Mouse (Mus musculus): ENCODE data around the gene Me3. TPM values are rescaled to one million over a fixed set of nuclear protein-coding genes. Genes with fewer than 3 reads are reported as not detected.

Gene Me3
- polyA plus RNA-seq (2015; fragmentation: Nextera tagmentation; extraction: Ambion mirVana) = 5.7 and 7.5 TPM in 2 replicates

DNA sequence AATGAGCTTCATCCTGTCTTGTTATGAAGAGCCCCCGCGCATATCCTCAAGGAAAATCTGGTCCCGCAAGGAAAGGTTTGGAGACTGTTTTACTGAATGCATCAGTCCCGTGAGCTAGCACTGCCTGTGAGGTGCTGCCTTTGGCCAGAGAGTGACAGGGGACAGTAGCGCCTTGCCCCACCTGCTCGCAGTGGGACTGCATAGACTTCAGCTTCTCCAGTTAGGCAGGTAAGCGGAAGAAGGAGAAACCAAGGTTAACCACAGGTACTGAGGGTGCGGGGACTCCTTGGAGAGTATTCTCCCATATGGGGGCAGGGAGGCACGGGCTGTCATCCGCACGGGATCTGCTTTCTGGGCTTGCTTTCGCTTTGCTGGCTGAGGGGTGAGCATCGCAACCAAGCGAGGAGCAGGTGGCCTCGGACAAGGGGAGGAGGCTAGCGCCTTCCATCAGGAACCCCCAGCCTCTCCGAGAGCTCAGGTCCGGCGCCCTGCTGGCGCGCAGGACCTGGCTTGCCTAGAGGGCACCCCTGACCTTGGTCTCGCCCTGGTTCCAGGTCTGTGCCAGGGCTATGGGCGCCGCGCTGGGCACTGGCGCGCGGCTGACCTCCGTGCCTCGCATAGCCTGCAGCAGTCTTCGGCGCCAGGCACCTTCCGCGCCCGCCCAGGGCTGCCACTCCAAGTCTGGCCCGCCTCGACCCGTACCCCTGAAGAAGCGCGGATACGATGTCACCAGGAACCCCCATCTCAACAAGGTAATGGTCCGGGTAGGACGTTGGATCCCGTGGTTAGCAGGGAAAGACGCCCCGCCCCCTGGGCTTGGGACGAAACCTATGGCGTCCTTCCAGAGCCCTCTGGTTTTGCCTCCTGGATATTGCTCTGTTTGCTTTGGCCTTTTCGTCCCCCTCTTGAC lies at the start of gene Me3:
Gene Me3 (plus strand): TSS at position 51 of the 910 bp plus-strand sequence.
- ATAC-seq (replicated peaks; ENCODE audit: insufficient number of reproducible peaks, insufficient read depth, low FRiP score, low read depth) = peak; percentile 76

DNA sequence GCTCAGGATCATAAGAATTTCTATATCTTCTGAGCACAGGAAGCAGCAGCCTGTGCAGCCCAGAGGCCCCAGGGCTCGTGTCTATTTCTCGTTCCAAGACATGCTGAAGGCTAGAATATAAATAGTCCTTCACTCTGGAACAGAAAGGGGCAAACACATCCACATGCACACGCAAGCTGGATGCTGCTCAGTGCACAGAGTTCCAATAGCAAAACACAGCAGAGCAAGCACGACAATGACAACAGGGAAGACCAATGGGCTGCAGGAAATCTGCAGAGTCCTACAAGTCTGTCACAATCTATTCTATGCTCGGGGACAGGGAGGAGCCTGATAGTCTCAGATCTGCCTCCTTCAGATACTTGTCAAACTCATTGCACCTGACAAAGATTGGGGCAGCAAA lies 42.2 kb upstream of the Me3 start:
- Histone ChIP-seq H3K27ac (no peak overlapping the region), H3K4me3 (no peak overlapping the region), H3K27me3 (no peaks in the 10 kb centered on the region), H3K9me3 (replicated peaks) (no peaks in the 10 kb centered on the region), H3K4me1 (replicated peaks) (peaks cover 6% of the 10 kb centered on the region), H3K4me2 (no peak overlapping the region), H3K9ac (no peak overlapping the region), H3K36me3 (no peaks in the 10 kb centered on the region)
- WGBS = 43% methylated on average over 5 of the region's 5 CpGs
- 0 out of 2 replicates have a peak, but pooled peaks have one; percentile 27 for ATAC-seq (replicated peaks; ENCODE audit: insufficient number of reproducible peaks, insufficient read depth, low FRiP score, low read depth)

More for the DNA sequence above, at the start of gene Me3:
- peak within 1 kb of the TSS; percentile 84 for H3K9ac ChIP-seq
- H3K4me1 ChIP-seq (replicated peaks) = peaks cover 2% of the 10 kb centered on the region; the same call in 1 of the 2 replicates
- 5% methylated on average over 49 of the region's 49 CpGs for WGBS
- H3K4me2 ChIP-seq = peak within 1 kb of the TSS; percentile 97
- H3K9me3 ChIP-seq (replicated peaks) = no peaks in the 10 kb centered on the region
- peak within 1 kb of the TSS; percentile 37; the same call in 1 of the 2 replicates for H3K27ac ChIP-seq
- H3K4me3 ChIP-seq = peak within 1 kb of the TSS; percentile 77
- 0 out of 2 replicates have a peak, but pooled peaks cover 5% of the 10 kb centered on the region for H3K27me3 ChIP-seq
- H3K36me3 ChIP-seq = no peaks in the 10 kb centered on the region

DNA sequence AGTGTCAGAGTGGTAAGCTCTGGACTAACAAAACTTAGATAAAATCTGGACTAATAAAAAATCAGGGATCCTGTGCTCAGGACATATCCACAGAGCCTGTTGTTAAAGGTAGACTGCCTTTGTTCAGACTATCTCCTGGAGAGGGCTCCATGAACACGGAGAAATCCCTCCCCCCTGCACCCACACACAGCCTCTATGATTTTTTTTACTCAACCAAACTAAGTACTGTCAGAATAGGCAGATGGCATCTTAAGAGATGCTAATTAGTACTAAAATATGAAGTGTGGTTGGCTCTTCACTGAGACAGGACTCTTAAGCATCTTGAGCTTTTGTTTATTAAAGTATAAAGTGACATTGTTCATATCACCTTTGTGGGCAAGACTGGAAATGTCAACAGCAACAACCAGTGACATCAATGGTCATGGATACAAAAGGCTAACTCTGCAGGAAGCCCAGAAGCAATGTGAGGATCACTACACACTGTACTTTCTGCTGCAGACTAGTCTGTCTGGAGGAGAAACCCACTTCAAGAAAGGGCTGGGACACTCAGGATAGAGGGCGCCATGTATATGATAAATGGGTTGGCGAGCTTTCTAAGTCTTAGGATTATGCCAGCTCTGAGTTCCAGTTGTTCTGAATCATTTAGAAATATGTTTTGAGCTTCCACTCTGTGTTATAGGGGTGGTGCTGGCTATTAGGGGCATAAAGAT lies 41.5 kb upstream of the Me3 start:
- H3K4me1 ChIP-seq (replicated peaks) = peaks cover 6% of the 10 kb centered on the region
- H3K27me3 ChIP-seq = no peaks in the 10 kb centered on the region
- H3K4me3 ChIP-seq = no peak overlapping the region
- no peaks in the 10 kb centered on the region for H3K36me3 ChIP-seq
- no peak for ATAC-seq (replicated peaks; ENCODE audit: insufficient number of reproducible peaks, insufficient read depth, low FRiP score, low read depth)
- no peak overlapping the region for H3K9ac ChIP-seq
- H3K4me2 ChIP-seq = no peak overlapping the region
- H3K9me3 ChIP-seq (replicated peaks) = no peaks in the 10 kb centered on the region
- WGBS = 76% methylated on average over 3 of the region's 3 CpGs
- no peak overlapping the region for H3K27ac ChIP-seq

- 85% methylated on average over 2 of the region's 2 CpGs for WGBS
- no peak for ATAC-seq (replicated peaks; ENCODE audit: insufficient number of reproducible peaks, insufficient read depth, low FRiP score, low read depth)
- no peaks in the 10 kb centered on the region for H3K36me3 ChIP-seq
- no peaks in the 10 kb centered on the region for H3K27me3 ChIP-seq
- no peak overlapping the region for H3K4me2 ChIP-seq
- no peak overlapping the region for H3K27ac ChIP-seq
- no peak overlapping the region for H3K4me3 ChIP-seq
- no peaks in the 10 kb centered on the region for H3K9me3 ChIP-seq (replicated peaks)
- H3K9ac ChIP-seq = no peak overlapping the region
- H3K4me1 ChIP-seq (replicated peaks) = no peaks in the 10 kb centered on the region
Observed at GRCm38 (mm10) chr7:89595813-89596212, 36.4 kb upstream of the Me3 start.

DNA sequence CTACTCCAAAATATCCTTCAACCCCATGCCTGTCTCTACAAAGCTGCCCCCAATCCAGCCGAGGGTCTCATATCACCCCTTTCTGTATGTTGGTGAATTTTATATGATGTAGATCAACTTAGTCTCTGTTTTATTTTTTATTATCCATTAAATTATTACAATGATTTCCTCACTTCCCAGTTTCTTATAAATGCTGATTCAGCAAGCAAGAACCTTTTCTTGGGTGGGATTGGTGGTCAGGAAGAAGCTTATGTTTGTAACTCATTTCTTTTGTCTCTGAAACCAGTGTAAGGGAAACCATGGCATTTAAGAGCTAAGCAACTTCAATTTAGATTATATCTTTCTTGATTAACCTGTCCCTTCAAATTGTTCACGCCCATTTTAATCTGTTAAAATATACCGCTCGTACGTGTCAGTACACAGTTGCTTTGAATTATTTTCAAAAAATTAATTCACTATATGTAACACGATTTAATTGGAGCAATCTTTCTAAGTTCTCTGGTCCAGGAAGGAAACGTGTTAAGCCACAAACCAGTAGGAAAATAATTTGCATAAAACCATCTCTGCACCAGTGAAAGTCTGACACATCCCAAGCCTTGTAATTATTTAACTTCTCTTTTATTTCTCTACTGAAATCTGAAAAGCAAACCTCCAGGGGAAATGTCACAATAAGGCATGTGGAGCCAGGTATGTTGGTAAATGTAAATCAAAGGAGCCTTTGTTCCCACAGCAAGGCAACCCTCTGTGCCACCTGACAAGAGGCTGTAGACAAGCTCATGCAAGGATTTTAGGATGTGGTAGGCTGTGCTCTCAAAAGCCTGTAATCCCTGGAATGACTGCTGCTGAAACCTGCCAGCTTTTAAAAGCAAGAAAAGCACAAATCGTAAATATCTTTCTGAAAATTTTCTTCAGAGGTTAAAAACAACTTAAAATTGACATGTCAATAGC lies 26.3 kb upstream of the Me3 start:
- no peak overlapping the region for H3K27ac ChIP-seq
- no peaks in the 10 kb centered on the region for H3K36me3 ChIP-seq
- no peaks in the 10 kb centered on the region for H3K4me1 ChIP-seq (replicated peaks)
- no peaks in the 10 kb centered on the region for H3K9me3 ChIP-seq (replicated peaks)
- no peak overlapping the region for H3K4me2 ChIP-seq
- ATAC-seq (replicated peaks; ENCODE audit: insufficient number of reproducible peaks, insufficient read depth, low FRiP score, low read depth) = no peak
- WGBS = 78% methylated on average over 8 of the region's 8 CpGs
- no peak overlapping the region for H3K4me3 ChIP-seq
- no peak overlapping the region for H3K9ac ChIP-seq
- no peaks in the 10 kb centered on the region for H3K27me3 ChIP-seq

- H3K9me3 ChIP-seq (replicated peaks) = no peaks in the 10 kb centered on the region
Observed at GRCm38 (mm10) chr7:89607329-89607728, 24.9 kb upstream of the Me3 start.

GRCm38 (mm10) chr7:89611236-89611635 lies 21.0 kb upstream of the Me3 start:
- WGBS = 76% methylated on average over 7 of the region's 7 CpGs

More at GRCm38 (mm10) chr7:89607329-89607728, 24.9 kb upstream of the Me3 start:
- H3K36me3 ChIP-seq = no peaks in the 10 kb centered on the region
- H3K9ac ChIP-seq = no peak overlapping the region
- H3K4me1 ChIP-seq (replicated peaks) = no peaks in the 10 kb centered on the region
- H3K27me3 ChIP-seq = no peaks in the 10 kb centered on the region
- H3K4me2 ChIP-seq = no peak overlapping the region
- ATAC-seq (replicated peaks; ENCODE audit: insufficient number of reproducible peaks, insufficient read depth, low FRiP score, low read depth) = no peak
- no peak overlapping the region for H3K27ac ChIP-seq
- 91% methylated on average over 6 of the region's 6 CpGs for WGBS
- H3K4me3 ChIP-seq = no peak overlapping the region

DNA sequence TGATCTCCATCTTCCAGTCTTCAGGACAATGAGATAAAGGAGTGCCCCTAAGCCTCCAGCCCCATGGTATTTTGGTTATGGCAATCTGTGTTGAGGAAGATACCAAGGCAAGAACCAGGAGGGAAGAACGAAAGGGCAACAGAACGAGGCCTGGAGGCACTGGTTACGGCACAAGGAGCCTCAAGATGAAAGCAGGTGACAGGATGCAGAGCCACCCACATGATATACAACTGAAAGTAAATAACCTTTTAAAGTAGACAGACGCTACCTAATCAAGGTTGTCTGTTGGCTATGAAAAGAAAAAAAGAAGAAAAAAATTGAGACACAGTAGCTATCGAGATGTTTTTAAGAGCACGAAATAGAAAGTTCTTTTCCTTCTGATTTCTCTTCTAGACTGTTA lies 16.0 kb upstream of the Me3 start:
- Histone ChIP-seq H3K27ac (no peak overlapping the region), H3K9ac (no peak overlapping the region), H3K4me3 (no peak overlapping the region), H3K9me3 (replicated peaks) (peaks cover 5% of the 10 kb centered on the region; the same call in 1 of the 2 replicates), H3K36me3 (no peaks in the 10 kb centered on the region), H3K27me3 (no peaks in the 10 kb centered on the region), H3K4me1 (replicated peaks) (no peaks in the 10 kb centered on the region), H3K4me2 (no peak overlapping the region)
- ATAC-seq (replicated peaks; ENCODE audit: insufficient number of reproducible peaks, insufficient read depth, low FRiP score, low read depth) = no peak
- WGBS = 84% methylated on average over 6 of the region's 6 CpGs

More at GRCm38 (mm10) chr7:89611236-89611635, 21.0 kb upstream of the Me3 start:
- no peaks in the 10 kb centered on the region for H3K9me3 ChIP-seq (replicated peaks)
- no peak overlapping the region for H3K9ac ChIP-seq
- no peak overlapping the region for H3K27ac ChIP-seq
- H3K4me3 ChIP-seq = no peak overlapping the region
- H3K27me3 ChIP-seq = no peaks in the 10 kb centered on the region
- no peak overlapping the region for H3K4me2 ChIP-seq
- no peak for ATAC-seq (replicated peaks; ENCODE audit: insufficient number of reproducible peaks, insufficient read depth, low FRiP score, low read depth)
- H3K36me3 ChIP-seq = no peaks in the 10 kb centered on the region
- H3K4me1 ChIP-seq (replicated peaks) = no peaks in the 10 kb centered on the region

GRCm38 (mm10) chr7:89623331-89623730 lies 8.9 kb upstream of the Me3 start:
- WGBS = 81% methylated on average over 4 of the region's 4 CpGs
- no peaks in the 10 kb centered on the region for H3K4me1 ChIP-seq (replicated peaks)
- no peak overlapping the region for H3K4me3 ChIP-seq
- no peak overlapping the region for H3K4me2 ChIP-seq
- no peaks in the 10 kb centered on the region for H3K27me3 ChIP-seq
- H3K36me3 ChIP-seq = no peaks in the 10 kb centered on the region
- no peak overlapping the region for H3K27ac ChIP-seq
- ATAC-seq (replicated peaks; ENCODE audit: insufficient number of reproducible peaks, insufficient read depth, low FRiP score, low read depth) = no peak
- no peaks in the 10 kb centered on the region for H3K9me3 ChIP-seq (replicated peaks)
- no peak overlapping the region for H3K9ac ChIP-seq

DNA sequence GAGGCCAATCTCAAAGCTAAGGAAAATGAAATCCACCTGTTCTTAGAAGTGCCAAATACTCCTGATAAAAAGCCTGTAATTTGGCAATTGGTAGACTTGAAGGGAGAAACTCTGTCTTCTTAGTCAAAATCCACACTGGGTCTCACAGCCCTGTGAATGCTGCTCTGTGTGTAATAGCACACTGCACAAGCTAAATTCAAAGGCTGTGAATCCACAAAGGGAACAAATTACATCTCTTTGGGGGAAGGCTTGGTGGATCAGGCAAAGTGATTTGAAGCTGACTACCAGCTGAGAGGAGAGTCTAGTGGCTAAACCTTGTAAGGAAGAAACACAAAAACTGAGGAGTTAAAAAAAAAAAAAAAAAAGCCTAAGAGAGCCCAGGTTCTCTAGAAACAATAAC lies 4.8 kb upstream of the Me3 start:
- Histone ChIP-seq H3K9ac (no peak overlapping the region), H3K27ac (no peak overlapping the region), H3K27me3 (no peaks in the 10 kb centered on the region), H3K4me3 (no peak overlapping the region), H3K36me3 (no peaks in the 10 kb centered on the region), H3K4me2 (no peak overlapping the region), H3K9me3 (replicated peaks) (no peaks in the 10 kb centered on the region), H3K4me1 (replicated peaks) (peaks cover 2% of the 10 kb centered on the region; the same call in 1 of the 2 replicates)
- ATAC-seq (replicated peaks; ENCODE audit: insufficient number of reproducible peaks, insufficient read depth, low FRiP score, low read depth) = no peak
